Mouse (Mus musculus): ENCODE measurements at regions not wholly inside any gene's neighbourhood (a gene's known extent, or its start where the extent isn't known, plus 50 kb on each side); places are given as distances from the start of the nearest gene placed in this dataset.

- DNase-seq (ENCODE audit: low read depth in 1 of 2, low spot score in 2 of 2): no peak
- WGBS: 91% methylated on average over 3 of the region's 3 CpGs
These were observed 138.0 kb upstream of the Usp25 start for GRCm38 (mm10) chr16:76875397-76876018.

GRCm38 (mm10) chr16:76866465-76866802 lies 147.1 kb upstream of the Usp25 start:
- 69% methylated on average over 4 of the region's 4 CpGs for WGBS
- Histone ChIP-seq H3K27me3 (ENCODE audit: control insufficient read depth, insufficient read depth, low read length) (no peaks in the 10 kb centered on the region), H3K36me3 (ENCODE audit: control insufficient read depth, insufficient read depth, low read length) (no peaks in the 10 kb centered on the region), H3K4me3 (ENCODE audit: extremely low read depth, insufficient read depth, insufficient read length) (no peak overlapping the region), H3K27ac (ENCODE audit: insufficient read depth, low read length) (no peak overlapping the region), H3K4me1 (ENCODE audit: control insufficient read depth, insufficient read depth, insufficient read length) (no peaks in the 10 kb centered on the region; the same call in 1 of the 2 replicates)
- TF ChIP-seq POLR2A (IDR thresholded peaks at IDR 0.05; ENCODE audit: low read depth, low read length): no peak
- no peak for DNase-seq (ENCODE audit: low read depth in 1 of 2, low spot score in 2 of 2)

More at GRCm38 (mm10) chr16:76875397-76876018, 138.0 kb upstream of the Usp25 start:
- Histone ChIP-seq H3K4me3 (ENCODE audit: extremely low read depth, insufficient read depth, insufficient read length) (no peak overlapping the region), H3K36me3 (ENCODE audit: control insufficient read depth, insufficient read depth, low read length) (no peaks in the 10 kb centered on the region), H3K4me1 (ENCODE audit: control insufficient read depth, insufficient read depth, insufficient read length) (no peaks in the 10 kb centered on the region), H3K27me3 (ENCODE audit: control insufficient read depth, insufficient read depth, low read length) (no peaks in the 10 kb centered on the region), H3K27ac (ENCODE audit: insufficient read depth, low read length) (no peak overlapping the region)
- TF ChIP-seq POLR2A (IDR thresholded peaks at IDR 0.05; ENCODE audit: low read depth, low read length) (no peak), CTCF (IDR thresholded peaks at IDR 0.05; ENCODE audit: extremely low read depth, insufficient read depth, insufficient read length, insufficient replicate concordance) (no peak)

- H3K27me3 ChIP-seq (ENCODE audit: control insufficient read depth, insufficient read depth, low read length): no peaks in the 10 kb centered on the region
- no peaks in the 10 kb centered on the region; the same call in 1 of the 2 replicates for H3K4me1 ChIP-seq (ENCODE audit: control insufficient read depth, insufficient read depth, insufficient read length)
- WGBS: 34% methylated on average over 9 of the region's 12 CpGs
- H3K4me3 ChIP-seq (ENCODE audit: extremely low read depth, insufficient read depth, insufficient read length): no peak overlapping the region
- H3K27ac ChIP-seq (ENCODE audit: insufficient read depth, low read length): no peak overlapping the region
- no peak for DNase-seq (ENCODE audit: low read depth in 1 of 2, low spot score in 2 of 2)
- no peaks in the 10 kb centered on the region for H3K36me3 ChIP-seq (ENCODE audit: control insufficient read depth, insufficient read depth, low read length)
- TF ChIP-seq CTCF (IDR thresholded peaks at IDR 0.05; ENCODE audit: extremely low read depth, insufficient read depth, insufficient read length, insufficient replicate concordance) (no peak), POLR2A (IDR thresholded peaks at IDR 0.05; ENCODE audit: low read depth, low read length) (no peak)
These were observed 147.6 kb upstream of the Usp25 start for GRCm38 (mm10) chr16:76865731-76866464.

GRCm38 (mm10) chr16:76864392-76864791 lies 149.1 kb upstream of the Usp25 start:
- Histone ChIP-seq H3K36me3 (ENCODE audit: control insufficient read depth, insufficient read depth, low read length) (no peaks in the 10 kb centered on the region), H3K27me3 (ENCODE audit: control insufficient read depth, insufficient read depth, low read length) (no peaks in the 10 kb centered on the region), H3K4me3 (ENCODE audit: extremely low read depth, insufficient read depth, insufficient read length) (no peak overlapping the region), H3K4me1 (ENCODE audit: control insufficient read depth, insufficient read depth, insufficient read length) (no peaks in the 10 kb centered on the region; the same call in 1 of the 2 replicates), H3K27ac (ENCODE audit: insufficient read depth, low read length) (no peak overlapping the region)
- DNase-seq (ENCODE audit: low read depth in 1 of 2, low spot score in 2 of 2): no peak
- TF ChIP-seq POLR2A (IDR thresholded peaks at IDR 0.05; ENCODE audit: low read depth, low read length) (no peak), CTCF (IDR thresholded peaks at IDR 0.05; ENCODE audit: extremely low read depth, insufficient read depth, insufficient read length, insufficient replicate concordance) (no peak)
- WGBS: 93% methylated on average over 3 of the region's 3 CpGs

GRCm38 (mm10) chr16:76855797-76856196 lies 157.7 kb upstream of the Usp25 start:
- Histone ChIP-seq H3K4me3 (ENCODE audit: extremely low read depth, insufficient read depth, insufficient read length) (no peak overlapping the region), H3K36me3 (ENCODE audit: control insufficient read depth, insufficient read depth, low read length) (no peaks in the 10 kb centered on the region), H3K27ac (ENCODE audit: insufficient read depth, low read length) (no peak overlapping the region), H3K4me1 (ENCODE audit: control insufficient read depth, insufficient read depth, insufficient read length) (no peaks in the 10 kb centered on the region), H3K27me3 (ENCODE audit: control insufficient read depth, insufficient read depth, low read length) (no peaks in the 10 kb centered on the region)
- TF ChIP-seq POLR2A (IDR thresholded peaks at IDR 0.05; ENCODE audit: low read depth, low read length): no peak
- no peak for TF ChIP-seq CTCF (IDR thresholded peaks at IDR 0.05; ENCODE audit: extremely low read depth, insufficient read depth, insufficient read length, insufficient replicate concordance)
- 93% methylated on average over 2 of the region's 2 CpGs for WGBS
- no peak for DNase-seq (ENCODE audit: low read depth in 1 of 2, low spot score in 2 of 2)

GRCm38 (mm10) chr16:76851396-76851795 lies 162.1 kb upstream of the Usp25 start:
- TF ChIP-seq POLR2A (IDR thresholded peaks at IDR 0.05; ENCODE audit: low read depth, low read length) (no peak), CTCF (IDR thresholded peaks at IDR 0.05; ENCODE audit: extremely low read depth, insufficient read depth, insufficient read length, insufficient replicate concordance) (no peak)
- DNase-seq (ENCODE audit: low read depth in 1 of 2, low spot score in 2 of 2): no peak
- Histone ChIP-seq H3K27ac (ENCODE audit: insufficient read depth, low read length) (no peak overlapping the region), H3K36me3 (ENCODE audit: control insufficient read depth, insufficient read depth, low read length) (no peaks in the 10 kb centered on the region), H3K4me3 (ENCODE audit: extremely low read depth, insufficient read depth, insufficient read length) (no peak overlapping the region), H3K4me1 (ENCODE audit: control insufficient read depth, insufficient read depth, insufficient read length) (no peaks in the 10 kb centered on the region), H3K27me3 (ENCODE audit: control insufficient read depth, insufficient read depth, low read length) (no peaks in the 10 kb centered on the region)
- WGBS: 89% methylated on average over 3 of the region's 3 CpGs

- H3K27ac ChIP-seq (ENCODE audit: insufficient read depth, low read length): no peak overlapping the region
- 86% methylated on average over 4 of the region's 4 CpGs for WGBS
- TF ChIP-seq POLR2A (IDR thresholded peaks at IDR 0.05; ENCODE audit: low read depth, low read length) (no peak), CTCF (IDR thresholded peaks at IDR 0.05; ENCODE audit: extremely low read depth, insufficient read depth, insufficient read length, insufficient replicate concordance) (no peak)
- H3K27me3 ChIP-seq (ENCODE audit: control insufficient read depth, insufficient read depth, low read length): no peaks in the 10 kb centered on the region
- H3K4me3 ChIP-seq (ENCODE audit: extremely low read depth, insufficient read depth, insufficient read length): no peak overlapping the region
- no peaks in the 10 kb centered on the region for H3K4me1 ChIP-seq (ENCODE audit: control insufficient read depth, insufficient read depth, insufficient read length)
- no peaks in the 10 kb centered on the region for H3K36me3 ChIP-seq (ENCODE audit: control insufficient read depth, insufficient read depth, low read length)
- DNase-seq (ENCODE audit: low read depth in 1 of 2, low spot score in 2 of 2): no peak
These were observed 176.1 kb upstream of the Usp25 start for GRCm38 (mm10) chr16:76837450-76837849.
